Mouse (Mus musculus) heart, postnatal 0 days (tissue): ENCODE data around the gene Slc22a23. TPM values are rescaled to one million over a fixed set of nuclear protein-coding genes. Genes with fewer than 3 reads are reported as not detected.

Experiments used
- ATAC-seq: fragments of 200-750 bp; cut with Nextera tagmentation; 2 replicates; pipeline ENCODE4 v1.8.0; 2017; ENCODE audit warnings: low read depth, moderate number of reproducible peaks, moderate library complexity; ENCODE audit not compliant: insufficient read depth
- DNase-seq: peaks from one replicate; pipeline ENCODE4 v3.0.0-alpha.2; 2016; ENCODE audit warnings: low spot score
- H3K27ac ChIP-seq: fragments of 300-500 bp; sonication (generic); 2 replicates; pipeline ENCODE4 v1.5.1; 2014; ENCODE audit warnings: low read depth, mild to moderate bottlenecking
- H3K27me3 ChIP-seq: fragments of 300-500 bp; sonication (generic); 2 replicates; pipeline ENCODE4 v1.6.1; 2014; ENCODE audit warnings: low read length, mixed read lengths; ENCODE audit not compliant: control insufficient read depth, insufficient read depth
- H3K36me3 ChIP-seq: fragments of 300-500 bp; sonication (generic); replicated peaks from 2 replicates; pipeline ENCODE4 v1.6.1; 2014; ENCODE audit warnings: low read length, mixed read lengths; ENCODE audit not compliant: control insufficient read depth, insufficient read depth
- H3K4me1 ChIP-seq: fragments of 300-500 bp; sonication (generic); 2 replicates; pipeline ENCODE4 v1.6.1; 2014; ENCODE audit warnings: antibody characterized with exemption; ENCODE audit not compliant: control insufficient read depth, insufficient read depth
- H3K4me2 ChIP-seq: fragments of 300-500 bp; sonication (generic); 2 replicates; pipeline ENCODE4 v1.6.1; 2014; ENCODE audit warnings: low read depth, mild to moderate bottlenecking, low read length, moderate library complexity
- H3K4me3 ChIP-seq: fragments of 300-500 bp; sonication (generic); 2 replicates; pipeline ENCODE4 v1.5.1; 2014; ENCODE audit warnings: low read depth, low read length
- H3K9ac ChIP-seq: fragments of 300-500 bp; sonication (generic); replicated peaks from 2 replicates; pipeline ENCODE4 v1.6.1; 2014; ENCODE audit warnings: low read depth, low read length, mixed read lengths
- H3K9me3 ChIP-seq: fragments of 300-500 bp; sonication (generic); replicated peaks from 2 replicates; pipeline ENCODE4 v1.6.1; 2016; ENCODE audit warnings: low read length; ENCODE audit not compliant: control insufficient read depth
- CTCF ChIP-seq: IDR thresholded peaks from 2 replicates; pipeline ENCODE4 v1.5.1; 2016; ENCODE audit warnings: antibody characterized with exemption, control low read depth, low read depth
- EP300 ChIP-seq: IDR thresholded peaks from 2 replicates; pipeline ENCODE4 v1.6.1; 2016; ENCODE audit warnings: antibody characterized with exemption, low read depth
- WGBS: fragments of 180-500 bp; shearing (Covaris S2); extraction: QIAGEN DNeasy Blood & Tissue Kit; methylation state at CpG from one replicate; pipeline ENCODE4 v1.1.7; 2014; 5-methylcytosine and 5-hydroxymethylcytosine counted together
- polyA plus RNA-seq: library from polyadenylated mRNA; unstranded; fragments of >200 nt; fragmentation: Nextera tagmentation; extraction: Ambion mirVana; gene quantifications from 2 replicates; pipeline ENCODE4 v1.2.1, GENCODE M21; 2015
- total RNA-seq: library from RNA; depleted of rRNA; stranded (reverse); fragments of >200 nt; gene quantifications from 2 replicates; pipeline ENCODE4 v1.2.3, GENCODE M21; 2014; ENCODE audit warnings: low replicate concordance; rRNA removed

The Slc22a23 gene
- total and polyA plus RNA-seq, 2 experiments from 2014 or later, result 1.4 to 13.9 TPM

DNA sequence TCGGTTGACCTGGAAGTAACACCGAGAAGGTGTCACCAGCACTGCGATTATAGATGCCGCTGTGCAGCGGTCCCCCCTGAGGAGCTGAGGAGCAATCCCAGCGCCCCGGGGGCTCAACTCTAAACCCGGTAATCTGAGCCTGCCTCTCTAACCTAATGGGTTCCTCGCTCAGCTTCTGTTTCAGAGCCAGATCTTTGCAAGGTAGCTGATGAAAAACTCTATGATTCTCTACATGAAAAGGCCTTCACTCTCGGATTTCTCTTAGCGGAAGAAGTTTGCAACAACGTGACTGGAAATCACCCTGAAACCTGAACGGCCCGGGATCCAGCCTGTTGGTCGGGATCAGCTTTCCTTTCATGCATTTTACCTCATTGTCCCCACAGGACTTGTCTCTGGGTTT, 212.7 kb downstream of the Slc22a23 start:
- WGBS, result 5% methylated on average over 15 of the region's 15 CpGs
- no peak for ATAC-seq
- H3K9ac ChIP-seq, result no peak overlapping the region; the same call in 1 of the 2 replicates
- no peak for DNase-seq
- peaks cover 22% of the 10 kb centered on the region; the same call in 1 of the 2 replicates for H3K4me1 ChIP-seq
- peak overlapping the region; percentile 69 for H3K4me3 ChIP-seq
- H3K27ac ChIP-seq, result peak overlapping the region; percentile 85
- TF ChIP-seq CTCF, result no peak
- no peak for TF ChIP-seq EP300
- H3K9me3 ChIP-seq, result no peaks in the 10 kb centered on the region
- H3K27me3 ChIP-seq, result no peaks in the 10 kb centered on the region
- H3K36me3 ChIP-seq, result no peaks in the 10 kb centered on the region
- H3K4me2 ChIP-seq, result peak overlapping the region; percentile 77

DNA sequence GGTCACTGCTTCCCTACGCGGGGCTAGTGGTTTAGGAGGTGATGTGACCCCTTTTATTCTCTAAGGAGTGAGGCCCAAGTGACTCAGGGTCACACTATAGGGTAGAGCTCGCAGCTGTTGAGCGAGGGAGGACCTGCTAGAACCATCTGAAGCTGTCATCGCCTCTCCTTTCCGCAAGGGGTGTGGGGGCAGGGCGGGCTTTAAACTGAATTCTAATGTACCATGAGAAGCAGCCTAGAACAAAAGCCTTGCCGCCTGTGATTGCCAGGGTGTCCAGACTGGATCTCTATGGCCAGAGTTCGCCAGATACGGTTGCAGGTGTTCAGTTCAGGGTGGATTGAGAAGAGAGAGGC, 213.3 kb downstream of the Slc22a23 start:
- Histone ChIP-seq H3K36me3 (peaks cover under 1% of the 10 kb centered on the region; the same call in 1 of the 2 replicates), H3K4me2 (peak overlapping the region; percentile 77), H3K9me3 (no peaks in the 10 kb centered on the region), H3K4me1 (peaks cover 22% of the 10 kb centered on the region; the same call in 1 of the 2 replicates), H3K27ac (peak overlapping the region; percentile 85), H3K4me3 (peak overlapping the region; percentile 69), H3K27me3 (no peaks in the 10 kb centered on the region), H3K9ac (peak overlapping the region; percentile 28)
- WGBS, result 2% methylated on average over 10 of the region's 10 CpGs
- DNase-seq (peak; percentile 79), ATAC-seq (peak; percentile 58)
- no peak for TF ChIP-seq EP300
- no peak for TF ChIP-seq CTCF

DNA sequence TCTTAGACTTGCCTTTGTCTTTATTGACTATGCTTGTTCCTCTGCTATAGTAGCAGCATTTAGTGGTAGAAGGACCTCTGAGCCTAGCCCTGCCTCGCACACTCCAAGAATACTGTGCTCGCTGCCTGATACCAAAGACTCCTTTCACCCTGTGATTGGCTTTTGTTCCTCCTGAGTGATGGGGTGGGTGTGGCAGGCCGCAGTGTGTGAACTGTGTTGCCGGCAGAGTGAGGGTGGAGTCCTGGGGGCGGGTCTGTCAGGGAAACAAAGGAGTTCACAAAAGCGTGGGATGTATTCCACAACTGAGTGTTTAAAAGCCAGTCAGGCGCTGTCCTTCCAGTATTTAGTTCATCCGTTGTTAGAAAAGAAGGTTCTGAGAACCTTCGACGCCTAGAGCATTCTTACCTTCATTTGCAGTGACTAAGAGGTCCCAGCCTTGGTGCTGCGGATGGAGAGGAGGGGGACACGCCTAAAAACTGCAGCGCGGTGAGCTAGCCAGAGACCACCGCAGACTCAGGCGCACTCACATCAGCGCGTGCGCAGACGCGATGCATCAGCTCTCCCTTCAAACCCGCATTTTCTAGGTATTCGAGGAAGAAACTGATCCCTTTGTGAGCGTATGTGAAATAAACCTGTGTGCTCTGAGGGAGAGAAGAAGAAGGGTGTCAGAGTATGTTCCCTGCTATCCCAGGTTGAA, 213.8 kb downstream of the Slc22a23 start:
- 1% methylated on average over 24 of the region's 24 CpGs for WGBS

DNA sequence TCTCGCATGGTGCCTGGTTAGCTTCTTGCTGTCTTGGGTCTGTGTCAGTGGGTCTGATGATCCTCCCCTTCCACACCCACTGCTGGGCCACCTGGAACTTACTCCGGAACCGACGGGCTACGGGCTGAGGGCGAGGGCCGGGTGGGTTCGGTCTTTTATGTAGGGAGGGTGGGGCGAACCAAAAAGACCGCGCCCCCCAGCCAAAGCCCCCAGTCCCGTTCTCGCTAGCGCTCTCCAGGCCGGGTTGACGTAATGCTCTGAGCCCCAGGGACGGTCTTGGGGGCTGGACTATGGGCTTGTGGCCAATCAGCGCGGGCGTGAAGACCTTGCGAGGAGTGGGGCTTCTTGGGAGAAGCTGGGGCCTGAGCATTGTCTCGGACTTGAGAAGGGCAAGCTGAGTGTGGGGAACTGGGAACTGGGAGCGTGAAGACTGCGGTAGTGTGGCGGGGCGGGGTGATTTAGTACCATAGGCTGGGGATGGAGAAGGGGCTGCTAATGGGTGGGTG, 214.7 kb downstream of the Slc22a23 start, which contains the start of gene Tubb2b:
Gene Tubb2b (minus strand): TSS at position 241 of the 506 bp plus-strand sequence.
- peaks cover 22% of the 10 kb centered on the region; the same call in 1 of the 2 replicates for H3K4me1 ChIP-seq
- H3K9ac ChIP-seq, result peak within 1 kb of the TSS; percentile 65
- no peaks in the 10 kb centered on the region for H3K9me3 ChIP-seq
- DNase-seq (peak; percentile 84), ATAC-seq (peak; percentile 90)
- peak within 1 kb of the TSS; percentile 69 for H3K4me3 ChIP-seq
- peak within 1 kb of the TSS; percentile 77 for H3K4me2 ChIP-seq
- H3K27me3 ChIP-seq, result no peaks in the 10 kb centered on the region
- TF ChIP-seq EP300, result no peak
- no peak for TF ChIP-seq CTCF
- WGBS, result under 1% methylated on average over 26 of the region's 26 CpGs
- peaks cover 4% of the 10 kb centered on the region for H3K36me3 ChIP-seq
- peak within 1 kb of the TSS; percentile 85 for H3K27ac ChIP-seq

More for the DNA sequence above, 213.8 kb downstream of the Slc22a23 start:
- H3K4me1 ChIP-seq, result peaks cover 22% of the 10 kb centered on the region; the same call in 1 of the 2 replicates
- H3K4me3 ChIP-seq, result peak overlapping the region; percentile 69
- peak overlapping the region; percentile 77 for H3K4me2 ChIP-seq
- no peaks in the 10 kb centered on the region for H3K9me3 ChIP-seq
- ATAC-seq (peak; percentile 70), DNase-seq (peak; percentile 81)
- peak overlapping the region; percentile 85 for H3K27ac ChIP-seq
- H3K27me3 ChIP-seq, result no peaks in the 10 kb centered on the region
- H3K36me3 ChIP-seq, result peaks cover 4% of the 10 kb centered on the region; the same call in 1 of the 2 replicates
- TF ChIP-seq CTCF (no peak), EP300 (no peak)
- H3K9ac ChIP-seq, result peak overlapping the region; percentile 65

DNA sequence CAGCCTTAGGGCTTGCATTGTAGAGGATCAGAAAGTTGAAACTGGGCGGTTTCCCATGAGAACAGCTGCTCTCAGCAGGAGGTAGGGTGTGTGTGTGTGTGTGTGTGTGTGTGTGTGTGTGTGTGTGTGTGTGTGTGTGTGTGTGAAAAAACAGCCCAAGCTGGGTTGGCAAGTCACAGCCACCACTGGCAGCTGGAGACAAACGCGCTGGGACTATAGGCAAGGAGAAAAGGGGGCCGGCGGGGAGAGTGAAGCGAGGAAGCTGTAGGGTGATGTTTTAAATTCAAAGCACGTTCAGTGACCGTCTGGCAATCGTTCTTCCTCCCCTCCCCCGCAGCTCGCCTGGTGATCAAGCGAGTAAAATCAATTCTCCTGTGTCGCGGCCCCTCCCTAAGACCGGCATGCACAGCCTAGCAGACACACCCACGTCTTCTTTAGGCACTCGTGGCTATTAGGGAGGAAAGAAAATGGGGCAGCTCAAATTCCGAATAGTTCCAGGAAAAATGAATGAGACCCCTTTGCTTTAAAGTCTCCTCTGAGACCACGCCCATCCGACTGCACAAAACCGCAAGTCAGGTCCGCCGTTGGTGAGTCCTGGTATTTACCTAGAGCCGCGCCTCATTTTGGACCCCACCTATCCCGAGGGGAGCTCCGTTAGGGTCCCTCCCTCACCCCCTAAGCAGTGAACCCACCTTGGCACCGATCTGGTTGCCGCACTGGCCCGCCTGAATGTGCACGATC, 215.3 kb downstream of the Slc22a23 start:
- Histone ChIP-seq H3K27me3 (no peaks in the 10 kb centered on the region), H3K4me3 (peak overlapping the region; percentile 69)
- WGBS, result under 1% methylated on average over 31 of the region's 31 CpGs

More for the DNA sequence above, 215.3 kb downstream of the Slc22a23 start:
- Histone ChIP-seq H3K36me3 (peaks cover 4% of the 10 kb centered on the region), H3K4me1 (peaks cover 22% of the 10 kb centered on the region; the same call in 1 of the 2 replicates), H3K9me3 (no peaks in the 10 kb centered on the region), H3K4me2 (peak overlapping the region; percentile 77), H3K9ac (peak overlapping the region; percentile 65), H3K27ac (peak overlapping the region; percentile 85)
- DNase-seq, result peak; percentile 68
- peak; percentile 17 for ATAC-seq
- TF ChIP-seq EP300 (no peak), CTCF (no peak)

Other genes with a start within 250 kb of the Slc22a23 start
- 157 and 227 TPM in 2 replicates for gene Tubb2b, start 214.7 kb downstream of the Slc22a23 start, total RNA-seq
- 16.9 and 19.7 TPM in 2 replicates for gene Tubb2b, start 214.7 kb downstream of the Slc22a23 start, polyA plus RNA-seq
- gene Psmg4, start 182.2 kb downstream of the Slc22a23 start, total RNA-seq, result 58.0 and 108 TPM in 2 replicates
- 86.3 and 87.8 TPM in 2 replicates for gene Psmg4, start 182.2 kb downstream of the Slc22a23 start, polyA plus RNA-seq